Mouse (Mus musculus): ENCODE results near the gene Hal.

Gene Hal

GRCm38 (mm10) chr10:93488066-93488827 is at the start of gene Hal:
Hal (plus strand) TSS chr10:93488768.
- no peak for DNase-seq (ENCODE audit: low read depth, low spot score)

- no peak for DNase-seq (ENCODE audit: low read depth, low spot score)
These were observed 47.1 kb upstream of the Hal start for GRCm38 (mm10) chr10:93441501-93441900.

- DNase-seq (ENCODE audit: low read depth, low spot score), result no peak
These were observed 46.4 kb upstream of the Hal start for GRCm38 (mm10) chr10:93442183-93442582.

GRCm38 (mm10) chr10:93444407-93444806 is 44.2 kb upstream of the Hal start:
- no peak for DNase-seq (ENCODE audit: low read depth, low spot score)

GRCm38 (mm10) chr10:93447398-93447797 is 41.2 kb upstream of the Hal start:
- no peak for DNase-seq (ENCODE audit: low read depth, low spot score)

- DNase-seq (ENCODE audit: low read depth, low spot score), result no peak
These were observed 33.9 kb upstream of the Hal start for GRCm38 (mm10) chr10:93454652-93455014.

- DNase-seq (ENCODE audit: low read depth, low spot score), result no peak
These were observed 28.5 kb upstream of the Hal start for GRCm38 (mm10) chr10:93460106-93460505.

- no peak for DNase-seq (ENCODE audit: low read depth, low spot score)
These were observed 25.7 kb upstream of the Hal start for GRCm38 (mm10) chr10:93462692-93463382.

GRCm38 (mm10) chr10:93463611-93464010 is 25.0 kb upstream of the Hal start:
- no peak for DNase-seq (ENCODE audit: low read depth, low spot score)

- no peak for DNase-seq (ENCODE audit: low read depth, low spot score)
These were observed 21.3 kb upstream of the Hal start for GRCm38 (mm10) chr10:93467259-93467658.

- no peak for DNase-seq (ENCODE audit: low read depth, low spot score)
These were observed 20.8 kb upstream of the Hal start for GRCm38 (mm10) chr10:93467791-93468190.

- DNase-seq (ENCODE audit: low read depth, low spot score), result peak; percentile 64
These were observed 17.2 kb upstream of the Hal start for GRCm38 (mm10) chr10:93471415-93471814.

- DNase-seq (ENCODE audit: low read depth, low spot score), result no peak
These were observed 4.1 kb upstream of the Hal start for GRCm38 (mm10) chr10:93484511-93484910.

GRCm38 (mm10) chr10:93485055-93485691 is 3.4 kb upstream of the Hal start:
- DNase-seq (ENCODE audit: low read depth, low spot score), result no peak

GRCm38 (mm10) chr10:93486622-93487021 is 1.9 kb upstream of the Hal start:
- DNase-seq (ENCODE audit: low read depth, low spot score), result no peak

GRCm38 (mm10) chr10:93488828-93489226 is 259 bp downstream of the Hal start:
- DNase-seq (ENCODE audit: low read depth, low spot score), result no peak

GRCm38 (mm10) chr10:93490451-93490850 is 1.9 kb downstream of the Hal start:
- no peak for DNase-seq (ENCODE audit: low read depth, low spot score)

- no peak for DNase-seq (ENCODE audit: low read depth, low spot score)
These were observed 12.3 kb downstream of the Hal start for GRCm38 (mm10) chr10:93500864-93501263.

GRCm38 (mm10) chr10:93501346-93501745 is 12.8 kb downstream of the Hal start:
- no peak for DNase-seq (ENCODE audit: low read depth, low spot score)

GRCm38 (mm10) chr10:93508383-93508970 is 19.9 kb downstream of the Hal start:
- no peak for DNase-seq (ENCODE audit: low read depth, low spot score)

GRCm38 (mm10) chr10:93509532-93510153 is 21.1 kb downstream of the Hal start:
- DNase-seq (ENCODE audit: low read depth, low spot score), result no peak

GRCm38 (mm10) chr10:93515419-93515818 is 26.9 kb downstream of the Hal start:
- DNase-seq (ENCODE audit: low read depth, low spot score), result no peak

Data from brain, embryonic 18.5 days (tissue).